Mouse (Mus musculus) testis, adult 2 months (tissue): Measurements from ENCODE around the gene Kif23. TPM values are rescaled to one million over a fixed set of nuclear protein-coding genes. Genes with fewer than 3 reads are reported as not detected.

Source experiments
- H3K27ac ChIP-seq: fragments of 200-500 bp; 2 replicates; pipeline ENCODE4 v1.5.1; 2012; ENCODE audit warnings: low read depth, low read length; ENCODE audit not compliant: control insufficient read depth, insufficient read depth
- H3K27me3 ChIP-seq: fragments of 200-500 bp; 2 replicates; pipeline ENCODE4 v1.6.1; 2012; ENCODE audit warnings: mild to moderate bottlenecking, low read length, moderate library complexity; ENCODE audit not compliant: control insufficient read depth, insufficient read depth
- H3K36me3 ChIP-seq: fragments of 200-500 bp; 2 replicates; pipeline ENCODE4 v1.6.1; 2012; ENCODE audit warnings: mild to moderate bottlenecking, low read length; ENCODE audit not compliant: control insufficient read depth, insufficient read depth
- H3K4me1 ChIP-seq: fragments of 200-500 bp; 2 replicates; pipeline ENCODE4 v1.6.1; 2012; ENCODE audit warnings: low read length; ENCODE audit not compliant: control insufficient read depth, insufficient read depth
- H3K4me3 ChIP-seq: fragments of 200-500 bp; 2 replicates; pipeline ENCODE4 v1.5.1; 2012; ENCODE audit warnings: low read depth, mild to moderate bottlenecking, low read length, moderate library complexity, mixed read lengths; ENCODE audit not compliant: control insufficient read depth
- CTCF ChIP-seq: fragments of 200-500 bp; IDR thresholded peaks from 2 replicates; pipeline ENCODE4 v1.5.1; 2012; ENCODE audit warnings: low read depth, mild to moderate bottlenecking, inconsistent platforms, low read length, moderate library complexity; ENCODE audit not compliant: control insufficient read depth, insufficient read depth, insufficient replicate concordance
- POLR2A ChIP-seq: fragments of 200-500 bp; IDR thresholded peaks from 2 replicates; pipeline ENCODE4 v1.6.1; 2012; ENCODE audit warnings: low read depth, mild to moderate bottlenecking, inconsistent platforms, low read length, moderate library complexity; ENCODE audit not compliant: control insufficient read depth
- polyA plus RNA-seq: library from polyadenylated mRNA; depleted of rRNA; stranded (reverse); fragments of >200 nt; gene quantifications from 2 replicates; pipeline ENCODE4 v1.2.3, GENCODE M21; 2012

Gene Kif23
- polyA plus RNA-seq, 1 experiment: 12.8 TPM

DNA sequence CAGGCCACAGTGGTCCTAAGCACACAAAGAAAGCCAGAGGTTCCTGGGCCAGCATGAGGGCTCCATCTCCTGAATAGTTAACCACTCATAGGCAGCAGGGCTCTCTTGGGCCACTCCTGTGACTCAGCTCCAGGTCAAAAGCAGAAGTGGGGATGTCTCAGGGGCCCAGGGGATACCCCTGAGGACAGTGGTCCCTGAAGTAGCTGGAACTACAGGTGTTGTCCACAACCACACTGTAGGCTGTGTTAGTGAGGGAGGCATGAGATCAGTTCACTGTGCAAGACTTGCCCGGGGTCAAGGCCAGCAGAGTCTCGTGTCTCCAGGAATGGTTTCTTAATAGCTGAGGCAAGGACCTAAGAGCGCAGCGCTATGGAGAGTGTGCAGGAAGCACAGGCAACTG is 45.0 kb downstream of the Kif23 start:
- no peaks in the 10 kb centered on the region for H3K27me3 ChIP-seq
- H3K27ac ChIP-seq: no peak overlapping the region
- no peak overlapping the region for H3K4me3 ChIP-seq
- no peaks in the 10 kb centered on the region; the same call in 1 of the 2 replicates for H3K4me1 ChIP-seq
- TF ChIP-seq CTCF: no peak
- no peak for TF ChIP-seq POLR2A
- H3K36me3 ChIP-seq: no peaks in the 10 kb centered on the region

DNA sequence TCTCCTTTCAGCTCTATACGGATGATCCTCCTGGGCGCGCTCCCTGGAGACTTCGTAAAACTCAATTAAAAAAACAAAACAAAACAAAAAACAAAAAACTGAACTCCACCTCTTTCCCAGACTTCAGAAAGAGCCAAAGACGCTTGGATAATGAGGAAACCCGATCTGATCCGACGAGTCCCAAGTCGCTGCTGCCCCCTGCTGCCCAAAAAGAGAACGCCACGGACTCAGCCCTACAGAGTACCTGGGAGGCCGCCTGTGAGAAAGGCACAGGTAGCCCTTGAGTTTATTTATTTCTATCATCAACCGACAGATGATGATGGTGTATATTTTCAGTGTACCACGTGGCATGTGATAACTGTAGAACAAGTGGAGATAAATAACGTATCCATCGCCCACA is 46.8 kb downstream of the Kif23 start:
- Histone ChIP-seq H3K36me3 (no peaks in the 10 kb centered on the region), H3K4me3 (peak overlapping the region; percentile 47; the same call in 1 of the 2 replicates), H3K4me1 (no peaks in the 10 kb centered on the region; the same call in 1 of the 2 replicates), H3K27me3 (no peaks in the 10 kb centered on the region), H3K27ac (no peak overlapping the region)
- TF ChIP-seq CTCF (peak; percentile 87), POLR2A (no peak)

DNA sequence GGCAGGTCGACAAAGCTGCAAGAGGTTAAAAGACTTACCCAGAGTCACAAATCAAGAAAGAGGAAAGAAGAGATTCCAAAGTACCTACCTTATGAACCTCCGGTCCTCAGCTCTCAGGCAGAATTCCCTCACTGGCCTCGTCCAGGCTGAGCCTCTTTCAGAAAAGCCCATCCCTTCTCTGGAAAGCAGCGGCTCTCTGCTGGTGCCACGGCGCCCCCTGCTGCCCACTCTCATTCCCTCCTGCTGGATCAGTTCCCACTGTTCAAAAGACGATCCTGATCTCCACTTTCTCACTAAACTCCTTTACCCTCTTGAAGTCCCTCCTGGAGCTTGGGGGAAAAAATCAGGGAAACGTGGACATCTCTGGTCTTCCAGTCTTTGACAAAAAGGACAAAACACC is 48.2 kb downstream of the Kif23 start:
- H3K36me3 ChIP-seq: no peaks in the 10 kb centered on the region
- no peaks in the 10 kb centered on the region for H3K27me3 ChIP-seq
- no peak overlapping the region for H3K27ac ChIP-seq
- H3K4me3 ChIP-seq: no peak overlapping the region
- no peaks in the 10 kb centered on the region; the same call in 1 of the 2 replicates for H3K4me1 ChIP-seq
- TF ChIP-seq POLR2A (no peak), CTCF (peak; percentile 87)

DNA sequence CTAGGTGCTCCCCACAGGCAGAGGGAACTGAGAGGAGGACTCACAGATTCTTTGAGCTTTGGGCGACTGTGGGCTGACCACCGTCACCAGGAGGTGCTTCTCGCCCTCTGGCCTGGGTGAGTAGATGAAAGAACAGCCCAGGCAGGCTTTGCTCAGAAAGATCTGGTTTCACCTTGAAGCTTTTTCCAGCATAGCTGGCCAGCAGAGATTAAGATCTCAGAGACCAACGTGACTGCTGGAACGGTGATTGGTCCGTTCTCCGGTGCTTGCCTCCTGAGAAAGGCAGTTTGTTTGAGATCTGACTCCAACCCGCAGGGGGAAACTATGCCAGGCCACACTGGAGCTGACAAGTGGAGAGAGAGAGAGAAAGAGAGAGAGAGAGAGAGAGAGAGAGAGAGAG is 51.6 kb downstream of the Kif23 start:
- no peaks in the 10 kb centered on the region; the same call in 1 of the 2 replicates for H3K4me1 ChIP-seq
- H3K36me3 ChIP-seq: no peaks in the 10 kb centered on the region
- no peak overlapping the region for H3K27ac ChIP-seq
- no peaks in the 10 kb centered on the region for H3K27me3 ChIP-seq
- no peak overlapping the region for H3K4me3 ChIP-seq
- TF ChIP-seq CTCF: no peak
- TF ChIP-seq POLR2A: no peak

DNA sequence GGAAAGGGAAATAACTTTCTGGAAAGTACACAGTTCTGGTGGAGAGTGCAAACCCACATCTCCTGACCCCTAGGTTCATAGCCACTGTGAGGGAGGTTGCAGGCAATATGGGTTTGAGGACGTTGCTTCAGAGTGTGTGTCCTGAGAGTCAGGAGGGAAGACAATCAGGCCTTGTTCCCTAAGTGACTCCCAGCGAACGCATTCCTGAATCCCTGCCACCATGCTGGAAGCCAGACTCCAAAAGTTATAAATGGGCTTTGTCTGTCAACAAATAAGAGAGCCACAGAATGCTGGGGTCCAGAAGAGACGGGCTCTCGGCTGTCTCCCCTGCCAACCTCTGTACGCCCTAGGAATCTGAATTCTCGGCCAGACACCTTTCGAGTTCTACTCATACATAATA is 56.7 kb downstream of the Kif23 start:
- H3K4me3 ChIP-seq: no peak overlapping the region
- no peak for TF ChIP-seq POLR2A
- no peak for TF ChIP-seq CTCF
- no peaks in the 10 kb centered on the region for H3K27me3 ChIP-seq
- H3K36me3 ChIP-seq: no peaks in the 10 kb centered on the region
- no peaks in the 10 kb centered on the region for H3K4me1 ChIP-seq
- no peak overlapping the region for H3K27ac ChIP-seq

DNA sequence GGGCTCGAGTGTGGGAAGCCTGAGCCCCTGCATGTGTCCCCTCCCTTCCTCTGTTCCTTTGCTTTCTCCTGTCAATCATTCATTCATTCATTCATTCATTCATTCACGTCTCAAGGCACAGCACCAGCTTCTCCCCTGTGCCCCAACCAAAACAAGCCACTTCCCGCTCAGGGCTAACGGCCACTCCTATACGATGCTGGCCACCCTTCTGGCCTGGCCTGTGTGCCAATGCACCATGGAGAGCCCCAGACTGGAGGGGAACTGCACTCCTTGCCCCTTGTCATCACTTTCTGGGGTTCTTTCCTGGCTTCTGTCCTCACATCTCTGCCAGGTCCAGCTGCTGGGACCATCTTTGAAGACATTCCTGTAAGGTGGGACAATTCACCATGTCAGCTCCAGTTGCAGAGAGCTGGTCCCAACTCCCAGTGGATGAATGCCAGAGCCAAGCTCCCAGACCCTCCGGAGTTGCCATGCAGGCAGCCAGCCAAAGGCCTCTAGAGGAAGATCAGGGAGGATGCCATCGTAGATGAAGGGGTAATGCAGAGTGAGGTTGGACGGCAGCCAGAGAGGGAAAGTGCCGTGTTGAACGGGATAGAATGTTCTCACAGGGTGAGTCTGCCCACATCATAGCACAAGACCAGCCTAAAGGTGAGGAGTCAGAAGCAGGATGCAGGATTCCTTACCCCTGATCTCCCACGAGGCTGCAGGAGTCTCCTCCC is 58.8 kb downstream of the Kif23 start:
- H3K36me3 ChIP-seq: no peaks in the 10 kb centered on the region
- H3K4me1 ChIP-seq: no peaks in the 10 kb centered on the region
- no peak overlapping the region for H3K27ac ChIP-seq
- TF ChIP-seq CTCF (no peak), POLR2A (no peak)
- H3K27me3 ChIP-seq: no peaks in the 10 kb centered on the region
- H3K4me3 ChIP-seq: no peak overlapping the region

DNA sequence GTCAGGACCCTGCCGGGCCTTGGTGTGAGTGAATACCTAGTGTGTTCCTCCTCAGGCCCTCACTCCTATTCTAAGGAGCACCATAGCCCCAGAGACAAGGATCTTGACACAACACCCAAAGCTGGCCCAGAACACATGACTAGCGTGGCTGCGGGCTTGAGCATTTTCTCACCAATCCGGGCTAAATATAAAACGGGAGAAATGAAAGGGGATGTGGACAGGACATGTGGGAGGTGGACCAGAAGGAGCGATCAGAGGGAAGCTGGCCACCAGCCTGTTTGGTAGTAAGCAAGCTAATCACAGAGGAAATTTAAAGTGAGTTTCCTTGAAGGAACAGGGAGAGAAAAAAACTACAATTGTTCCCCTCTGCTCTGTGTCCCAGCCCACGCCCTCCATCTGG is 60.6 kb downstream of the Kif23 start:
- no peak for TF ChIP-seq CTCF
- no peak for TF ChIP-seq POLR2A
- Histone ChIP-seq H3K27me3 (no peaks in the 10 kb centered on the region), H3K27ac (no peak overlapping the region), H3K4me1 (no peaks in the 10 kb centered on the region), H3K36me3 (no peaks in the 10 kb centered on the region), H3K4me3 (no peak overlapping the region)

DNA sequence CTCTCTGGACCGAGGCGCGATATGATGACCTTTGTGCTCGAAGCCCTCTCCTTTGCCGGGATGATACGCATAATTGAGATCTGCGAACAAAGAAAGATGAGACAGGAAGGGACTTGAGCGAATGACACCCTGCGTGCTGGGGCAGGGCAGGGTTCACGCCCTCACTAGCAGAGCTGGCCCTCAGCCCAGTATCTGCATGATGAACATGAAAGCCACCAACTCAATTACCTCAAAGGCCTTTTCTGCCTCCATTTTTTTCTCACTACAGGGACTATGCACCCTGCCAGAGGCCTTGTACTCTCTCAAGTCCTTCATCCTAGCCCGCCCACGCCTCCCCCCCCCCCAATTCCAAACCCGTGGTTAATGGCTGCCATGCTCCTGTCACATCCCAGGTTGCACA is 61.6 kb downstream of the Kif23 start:
- TF ChIP-seq POLR2A (no peak), CTCF (no peak)
- no peaks in the 10 kb centered on the region for H3K36me3 ChIP-seq
- H3K4me1 ChIP-seq: no peaks in the 10 kb centered on the region
- H3K4me3 ChIP-seq: no peak overlapping the region
- H3K27me3 ChIP-seq: no peaks in the 10 kb centered on the region
- H3K27ac ChIP-seq: no peak overlapping the region

DNA sequence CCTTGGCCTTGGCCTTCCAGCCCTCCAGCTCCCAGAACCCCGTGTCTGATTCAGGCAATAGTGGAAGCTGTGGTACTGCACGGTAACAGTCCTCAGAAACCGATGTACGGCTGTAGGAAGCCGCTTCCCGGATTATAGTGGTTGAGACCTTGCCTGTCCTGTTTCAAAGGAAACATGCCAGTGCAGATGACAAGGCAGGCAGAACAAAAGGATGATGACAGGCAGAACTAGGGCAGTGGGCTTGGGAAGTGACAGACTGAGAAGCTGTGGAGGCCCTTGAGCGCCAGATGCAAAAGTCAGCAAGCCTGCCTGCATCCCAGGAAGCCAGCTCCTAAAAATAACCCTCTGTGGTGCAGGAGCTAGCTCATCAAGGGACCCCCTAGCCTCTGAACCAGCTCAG is 62.2 kb downstream of the Kif23 start:
- H3K27ac ChIP-seq: no peak overlapping the region

More for the DNA sequence above, 62.2 kb downstream of the Kif23 start:
- Histone ChIP-seq H3K4me3 (no peak overlapping the region), H3K36me3 (no peaks in the 10 kb centered on the region), H3K4me1 (no peaks in the 10 kb centered on the region), H3K27me3 (no peaks in the 10 kb centered on the region)
- TF ChIP-seq CTCF: no peak
- no peak for TF ChIP-seq POLR2A
